Mouse (Mus musculus) olfactory bulb, adult 2 months (tissue): ENCODE results near the gene Lcn5.

Experiments
- CTCF ChIP-seq: fragments of 200-500 bp; IDR thresholded peaks from 2 replicates; pipeline ENCODE4 v1.5.1; 2012; ENCODE audit warnings: low read depth, mild to moderate bottlenecking, low read length, moderate library complexity; ENCODE audit not compliant: insufficient read depth
- POLR2A ChIP-seq: fragments of 200-500 bp; IDR thresholded peaks from 2 replicates; pipeline ENCODE4 v1.6.1; 2012; ENCODE audit warnings: mild to moderate bottlenecking, low read depth, low read length, moderate library complexity; ENCODE audit not compliant: insufficient read depth

DNA sequence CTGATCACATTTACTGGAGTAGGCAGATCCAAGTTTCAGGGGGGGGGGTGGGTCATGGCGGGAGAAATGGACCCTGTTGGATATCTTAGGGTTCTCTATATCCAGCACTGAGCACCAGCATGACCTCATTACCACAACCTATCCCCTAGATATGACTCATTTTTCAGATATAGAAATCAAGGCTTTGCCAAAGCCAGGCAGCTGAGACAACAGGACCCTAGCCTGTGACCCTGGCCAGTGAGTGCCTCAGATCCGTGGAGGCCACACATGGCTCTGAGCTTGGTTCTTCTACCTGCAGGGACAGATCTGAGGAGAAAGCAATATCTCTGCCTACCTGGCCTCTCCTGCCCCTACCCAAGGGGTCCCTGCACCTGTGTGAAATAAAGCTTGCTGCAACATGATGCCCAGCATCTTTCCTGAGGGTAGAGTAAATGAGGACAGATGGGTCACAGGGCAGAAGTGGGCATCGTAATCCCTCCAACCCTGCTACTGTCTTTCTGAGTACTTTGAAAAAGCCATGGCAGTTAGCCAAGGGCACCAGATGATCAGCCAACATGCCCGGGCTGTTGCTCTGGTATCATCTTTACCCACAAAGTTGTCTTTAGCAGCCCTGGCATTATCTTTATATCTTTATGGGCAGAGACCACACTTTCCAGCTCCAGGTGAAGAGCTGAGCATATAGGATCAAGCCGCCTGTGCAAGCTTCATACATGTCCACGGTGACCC, 3.7 kb downstream of the Lcn5 start:
- TF ChIP-seq POLR2A = no peak
- TF ChIP-seq CTCF = no peak
